Mouse (Mus musculus): Measurements from ENCODE around the gene Tas2r143. TPM values are rescaled to one million over a fixed set of nuclear protein-coding genes. Genes with fewer than 3 reads are reported as not detected.

Tas2r143 gene
- 0.92 TPM for total RNA-seq (2023)

GRCm38 (mm10) chr6:42399938-42400337 lies at the start of gene Tas2r143:
TSS of gene Tas2r143 (plus strand) at chr6:42400238.

DNA sequence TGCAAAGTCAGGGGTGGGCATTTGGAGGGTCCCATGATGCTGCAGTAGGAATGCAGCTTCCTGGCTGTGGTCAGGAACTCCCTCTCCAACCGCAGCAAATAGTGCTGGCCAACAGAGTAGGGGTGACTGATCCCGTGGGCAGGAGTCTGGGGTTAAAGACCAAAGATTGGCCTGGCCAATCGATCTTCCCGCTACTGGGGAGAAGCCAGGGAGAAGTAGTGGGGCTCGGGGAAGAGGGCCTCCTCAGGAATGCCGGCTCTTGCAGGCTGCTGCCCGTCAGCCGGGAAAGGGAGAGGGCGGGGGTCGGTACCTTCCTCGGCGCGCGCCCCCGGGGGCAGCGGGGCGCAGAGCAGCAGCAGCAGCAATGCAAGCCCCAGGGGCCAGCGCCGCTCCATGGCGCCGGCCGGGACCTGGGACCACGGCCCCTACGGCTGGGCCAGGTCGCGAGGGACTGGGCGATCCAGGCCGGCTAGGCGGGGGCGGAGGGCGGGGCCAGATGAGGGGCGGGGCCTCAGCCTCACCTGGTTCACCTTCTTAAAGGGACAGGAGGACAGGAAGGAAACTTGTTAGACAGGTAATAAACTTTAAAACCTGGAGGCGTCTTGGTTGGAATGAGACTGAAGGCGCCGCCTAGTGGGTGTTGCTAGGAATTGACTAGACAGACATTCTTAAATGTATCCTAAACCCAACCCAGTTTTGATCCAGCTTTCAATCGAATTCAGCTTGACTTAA lies 27.1 kb upstream of the Tas2r143 start, which contains the start of gene Epha1:
TSS of gene Epha1 (minus strand) at position 453 of the 732 bp plus-strand sequence.

DNA sequence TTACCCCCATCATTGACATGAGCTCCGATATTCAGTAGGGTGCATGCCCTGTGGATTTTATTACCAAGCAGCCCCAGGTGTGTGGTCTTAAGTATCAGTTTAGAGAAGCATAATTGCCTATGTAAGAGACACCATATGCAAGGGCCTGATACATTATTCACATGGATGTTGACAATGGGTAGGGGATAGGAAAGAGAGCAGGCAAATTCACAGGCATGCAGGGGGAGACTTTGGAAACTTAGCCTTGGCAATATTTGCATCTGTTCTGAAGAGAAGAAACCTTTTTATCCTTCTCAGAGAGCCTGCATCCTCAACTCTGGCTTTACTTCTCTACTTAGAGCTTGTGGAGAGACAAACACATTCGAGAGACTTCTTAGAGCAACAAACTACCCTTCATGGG lies 5.1 kb downstream of the Tas2r143 start, which contains the start of gene Tas2r135:
TSS of gene Tas2r135 (plus strand) at position 301 of the 400 bp plus-strand sequence.

DNA sequence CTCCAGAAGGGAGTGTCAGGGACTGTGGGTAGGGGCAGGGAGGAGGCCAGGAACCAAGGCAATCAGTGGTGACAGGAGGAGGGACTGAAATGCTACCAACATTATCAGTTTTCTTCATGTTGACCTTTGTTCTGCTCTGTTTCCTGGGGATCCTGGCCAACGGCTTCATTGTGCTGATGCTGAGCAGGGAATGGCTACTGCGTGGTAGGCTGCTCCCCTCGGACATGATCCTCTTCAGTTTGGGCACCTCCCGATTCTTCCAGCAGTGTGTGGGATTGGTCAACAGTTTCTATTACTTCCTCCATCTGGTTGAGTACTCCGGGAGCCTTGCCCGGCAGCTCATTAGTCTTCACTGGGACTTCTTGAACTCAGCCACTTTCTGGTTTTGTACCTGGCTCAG lies 34.4 kb downstream of the Tas2r143 start, which contains the start of gene Tas2r126:
TSS of gene Tas2r126 (plus strand) at position 90 of the 400 bp plus-strand sequence.

Other genes starting within 250 kb of the Tas2r143 start
- not detected for gene Tas2r144, start 184.9 kb upstream of the Tas2r143 start, total RNA-seq (2023)
- gene Gstk1, start 154.3 kb upstream of the Tas2r143 start, total RNA-seq (2023): 10.3 TPM
- gene Tmem139, start 138.3 kb upstream of the Tas2r143 start, total RNA-seq (2023): not detected
- gene Casp2, start 135.3 kb upstream of the Tas2r143 start, total RNA-seq (2023): 104 TPM
- gene Clcn1, start 113.6 kb upstream of the Tas2r143 start, total RNA-seq (2023): 1.4 TPM
- 0.15 TPM for gene Fam131b, start 75.6 kb upstream of the Tas2r143 start, total RNA-seq (2023)
- gene Zyx, start 50.6 kb upstream of the Tas2r143 start, total RNA-seq (2023): 146 TPM
- 0.18 TPM for gene Epha1, start 27.0 kb upstream of the Tas2r143 start, total RNA-seq (2023)
- 0.53 TPM for gene Tas2r135, start 5.2 kb downstream of the Tas2r143 start, total RNA-seq (2023)
- gene Tas2r126, start 34.3 kb downstream of the Tas2r143 start, total RNA-seq (2023): not detected
- not detected for gene Olfr458, start 65.0 kb downstream of the Tas2r143 start, total RNA-seq (2023)
- not detected for gene Olfr457, start 76.1 kb downstream of the Tas2r143 start, total RNA-seq (2023)
- not detected for gene Olfr456, start 87.0 kb downstream of the Tas2r143 start, total RNA-seq (2023)
- not detected for gene Olfr455, start 147.3 kb downstream of the Tas2r143 start, total RNA-seq (2023)
- gene Tcaf3, start 197.5 kb downstream of the Tas2r143 start, total RNA-seq (2023): not detected
- gene Tcaf2, start 245.0 kb downstream of the Tas2r143 start, total RNA-seq (2023): 0.35 TPM